Mouse (Mus musculus) mouse embryonic stem cell (cell line): ENCODE results near the gene Eif1b.
"Not testable (repeated sequence)": the region's sequence is repeated elsewhere in the genome, so short reads cannot be mapped to it uniquely, and the experiment has no call there.

Source experiments
- in situ Hi-C, 2 experiments: fragments of 300-500 bp; cut with MboI; formaldehyde crosslinking; loops; 1 replicate in 1 of 2; 3 replicates in 1 of 2; pipeline ENCODE4 v1.14.3; 2019 to 2020; ENCODE audit warnings: low sequenced_read_pairs in 2 of 2, low pct_unique_long_range_greater_than_20kb in 1 of 2, mixed read lengths in 1 of 2; ENCODE audit not compliant: unreplicated experiment in 1 of 2

Gene Eif1b

DNA sequence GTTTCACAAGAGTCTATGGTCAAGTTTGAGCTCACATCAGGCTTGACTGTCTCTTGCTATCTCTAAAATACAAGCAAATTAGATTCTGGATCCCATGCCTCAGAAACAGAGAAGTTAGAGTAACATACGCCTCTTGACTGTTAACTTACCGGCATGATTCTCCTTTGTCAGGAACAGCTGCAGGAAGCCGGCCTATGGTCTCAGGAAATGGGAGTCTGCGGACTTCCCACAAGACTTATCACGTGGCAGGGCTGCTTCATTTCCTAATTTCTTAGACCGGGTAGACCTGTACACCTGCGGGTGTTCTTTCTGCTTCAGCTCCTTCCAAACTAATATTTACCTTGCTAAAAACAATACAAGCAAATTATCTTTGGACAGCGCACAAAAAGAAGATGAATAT, 24.7 kb downstream of the Eif1b start:
- in situ Hi-C loops = loop anchor here in 1 of 2 experiments (10.0 kb wide), 1 partner anchor 48 kb away; no protein-coding TSS in a partner anchor

GRCm38 (mm10) chr9:120518946-120519345, 26.9 kb downstream of the Eif1b start:
- in situ Hi-C loops = loop anchor here in 1 of 2 experiments (10.0 kb wide), 1 partner anchor 46 kb away; no protein-coding TSS in a partner anchor

DNA sequence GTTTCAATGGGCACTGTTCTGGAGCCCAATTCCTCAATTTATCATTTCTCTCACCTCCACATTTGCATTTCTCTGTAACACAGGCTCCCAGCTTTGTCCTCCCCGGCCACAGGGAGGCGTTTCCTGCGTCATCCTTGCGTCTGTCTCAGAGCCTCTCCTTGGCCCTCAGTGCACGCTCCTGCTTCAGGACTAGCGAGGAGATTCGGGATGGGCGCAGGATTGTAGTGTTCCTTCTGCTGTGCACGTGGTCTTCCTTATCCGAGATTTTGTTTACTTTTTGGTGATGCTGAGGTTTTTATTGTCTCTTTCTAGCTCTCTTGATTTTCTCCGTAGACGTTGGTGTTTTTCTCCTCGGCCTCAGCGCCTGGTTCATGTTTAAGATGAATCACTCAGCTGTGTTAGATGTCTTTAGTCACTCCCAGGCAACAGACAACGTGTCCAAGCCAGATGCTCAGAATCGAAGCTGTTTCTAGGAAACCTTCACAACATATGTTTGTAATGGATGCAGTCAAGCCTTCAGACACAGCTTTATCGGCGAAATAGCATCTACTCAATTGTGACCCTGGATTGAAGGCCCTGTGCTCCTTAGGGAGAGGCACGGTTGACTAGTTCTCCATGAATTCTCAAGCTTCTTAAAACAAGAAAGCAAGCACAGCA, 27.6 kb downstream of the Eif1b start:
- in situ Hi-C loops = loop anchor here in 1 of 2 experiments (10.0 kb wide), 1 partner anchor 45 kb away; no protein-coding TSS in a partner anchor

DNA sequence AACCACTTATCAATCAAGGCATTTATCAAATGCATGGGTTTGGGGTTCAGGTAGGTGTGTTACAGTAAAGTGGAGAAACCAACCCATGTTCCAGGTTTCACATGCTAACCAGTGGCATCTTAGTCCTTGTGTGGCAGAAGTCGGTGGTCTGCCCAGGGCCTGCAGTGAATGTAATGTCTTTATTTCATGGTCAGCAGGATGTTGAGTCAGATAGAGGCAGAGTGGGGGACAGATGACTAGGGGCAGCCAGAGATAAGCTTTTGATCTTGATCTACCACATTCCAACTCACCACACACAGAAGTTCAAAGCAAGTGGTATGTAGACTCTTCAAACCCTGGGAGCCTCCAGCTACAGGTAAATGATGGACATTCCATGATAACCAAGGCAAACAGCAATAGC, 29.1 kb downstream of the Eif1b start:
- in situ Hi-C loops = no loop called here

- in situ Hi-C loops = no loop called here
Measured at GRCm38 (mm10) chr9:120527270-120527669, 35.2 kb downstream of the Eif1b start.

- in situ Hi-C loops = no loop called here
Measured at GRCm38 (mm10) chr9:120527919-120528318, 35.9 kb downstream of the Eif1b start.

- in situ Hi-C loops = no loop called here
Measured at GRCm38 (mm10) chr9:120528815-120529510, 36.9 kb downstream of the Eif1b start.

DNA sequence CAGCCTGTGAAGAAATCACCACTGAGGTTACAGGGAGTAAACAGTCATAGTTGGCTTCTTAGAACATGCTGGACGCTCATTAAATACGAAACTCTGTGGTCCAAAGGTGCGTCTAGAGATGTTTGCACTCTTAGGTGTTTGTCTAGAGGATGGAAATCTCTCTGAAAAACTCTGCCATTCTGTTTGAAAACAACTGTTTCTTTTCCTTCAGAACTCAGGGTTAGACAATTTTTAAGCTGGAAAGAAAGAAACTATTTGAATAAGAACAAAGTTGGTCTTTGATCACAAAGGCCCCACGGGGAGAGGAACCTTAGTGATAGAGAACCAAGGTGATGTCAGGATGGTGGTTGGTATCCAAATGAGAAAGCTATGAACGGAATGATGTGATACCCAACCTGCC, 38.4 kb downstream of the Eif1b start:
- in situ Hi-C loops = no loop called here

DNA sequence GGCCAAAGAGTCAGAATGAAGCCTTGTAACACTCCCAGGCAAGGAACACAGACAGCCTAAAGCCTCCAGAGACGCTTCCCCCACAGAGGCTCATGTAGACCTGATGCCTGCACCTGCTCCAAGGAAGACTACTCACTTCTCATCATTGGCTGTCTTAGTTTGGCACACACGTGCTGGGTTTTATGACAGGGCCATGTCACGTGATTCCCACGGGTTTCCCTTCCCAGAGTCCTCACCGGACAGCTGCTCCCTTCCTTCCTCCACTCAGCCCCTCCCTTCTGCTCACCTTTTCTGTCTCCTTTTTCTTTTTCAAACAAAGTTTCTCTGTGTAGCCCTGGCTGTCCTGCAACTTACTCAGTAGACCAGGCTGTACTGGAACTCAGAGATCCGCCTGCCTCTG, 40.0 kb downstream of the Eif1b start:
- in situ Hi-C loops = no loop called here

DNA sequence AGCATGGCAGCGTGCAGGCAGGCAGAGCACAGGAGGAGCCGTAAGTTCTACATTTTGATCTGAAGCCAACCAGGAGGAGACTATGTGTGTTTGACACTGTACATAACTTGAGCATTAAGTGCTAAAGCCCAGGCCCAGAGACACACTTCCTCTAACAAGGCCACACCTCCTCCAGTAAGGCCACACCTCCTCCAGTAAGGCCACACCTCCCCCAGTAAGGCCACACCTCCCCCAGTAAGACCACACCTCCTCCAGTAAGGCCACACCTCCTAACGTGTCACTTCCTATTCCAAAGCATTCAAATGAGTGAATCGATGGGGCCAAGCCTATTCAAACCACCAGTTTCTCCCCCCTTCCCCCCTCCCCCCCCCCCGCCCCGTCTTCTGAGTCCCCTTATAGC, 40.7 kb downstream of the Eif1b start:
- in situ Hi-C loops = no loop called here

- in situ Hi-C loops = not testable (repeated sequence)
Measured at GRCm38 (mm10) chr9:120533446-120533950, 41.5 kb downstream of the Eif1b start.

DNA sequence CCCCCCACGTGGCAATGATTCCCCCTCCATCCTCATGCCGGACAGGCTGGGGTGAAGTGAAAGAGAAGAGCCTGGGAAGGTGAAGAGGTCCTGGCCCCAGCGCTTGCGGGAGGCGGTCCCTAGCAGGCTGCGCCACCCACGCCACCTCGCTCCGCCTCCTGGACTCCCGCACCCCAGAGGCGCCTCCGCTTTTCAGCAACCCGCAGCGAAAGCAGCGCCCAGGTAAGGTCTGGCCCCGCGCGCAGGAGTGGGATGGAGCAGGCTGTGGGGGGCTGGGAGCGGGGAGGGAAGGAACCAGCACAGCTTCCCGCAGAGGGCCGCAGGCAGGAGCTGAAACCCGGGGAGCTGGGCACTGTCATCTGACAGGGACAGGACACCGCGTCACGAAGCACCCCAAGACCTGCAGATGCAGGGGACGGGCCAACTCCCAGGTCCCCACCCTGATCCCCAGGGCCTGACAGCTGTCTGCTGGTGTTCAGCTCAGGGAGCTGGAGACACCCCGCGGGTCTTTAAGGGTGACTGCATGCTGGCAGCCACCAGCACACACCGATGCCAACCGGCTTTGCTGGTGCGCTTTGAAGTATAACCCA, 47.7 kb downstream of the Eif1b start, which contains the start of gene Entpd3:
Entpd3 (plus strand) TSS at position 157 of the 590 bp plus-strand sequence.
- in situ Hi-C loops = no loop called here

GRCm38 (mm10) chr9:120541411-120541810, 49.4 kb downstream of the Eif1b start:
- in situ Hi-C loops = no loop called here

DNA sequence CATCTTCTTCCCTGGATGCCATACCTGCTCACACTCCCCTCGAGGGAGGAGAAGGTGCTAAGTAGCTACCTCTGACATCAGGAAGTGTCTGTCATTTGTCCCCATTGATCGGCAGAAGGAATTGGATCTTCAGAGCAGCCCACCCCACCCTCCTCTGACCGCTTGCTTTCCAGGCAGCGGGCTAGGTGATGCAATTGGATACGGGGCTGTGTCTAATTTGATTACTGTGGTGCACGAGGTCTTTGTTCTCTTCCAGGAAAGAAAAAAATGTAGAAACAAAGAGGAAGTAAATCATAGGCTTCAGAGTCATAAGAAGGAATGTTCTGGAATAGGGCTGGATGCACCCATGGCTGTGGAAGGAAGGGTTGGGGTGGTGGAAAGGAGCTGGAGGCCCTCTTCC, 50.2 kb downstream of the Eif1b start:
- in situ Hi-C loops = no loop called here
